Mouse (Mus musculus): Measurements from ENCODE around the gene Pnldc1.
"Not testable (repeated sequence)": the region's sequence is repeated elsewhere in the genome, so short reads cannot be mapped to it uniquely, and the experiment has no call there.

Gene Pnldc1

DNA sequence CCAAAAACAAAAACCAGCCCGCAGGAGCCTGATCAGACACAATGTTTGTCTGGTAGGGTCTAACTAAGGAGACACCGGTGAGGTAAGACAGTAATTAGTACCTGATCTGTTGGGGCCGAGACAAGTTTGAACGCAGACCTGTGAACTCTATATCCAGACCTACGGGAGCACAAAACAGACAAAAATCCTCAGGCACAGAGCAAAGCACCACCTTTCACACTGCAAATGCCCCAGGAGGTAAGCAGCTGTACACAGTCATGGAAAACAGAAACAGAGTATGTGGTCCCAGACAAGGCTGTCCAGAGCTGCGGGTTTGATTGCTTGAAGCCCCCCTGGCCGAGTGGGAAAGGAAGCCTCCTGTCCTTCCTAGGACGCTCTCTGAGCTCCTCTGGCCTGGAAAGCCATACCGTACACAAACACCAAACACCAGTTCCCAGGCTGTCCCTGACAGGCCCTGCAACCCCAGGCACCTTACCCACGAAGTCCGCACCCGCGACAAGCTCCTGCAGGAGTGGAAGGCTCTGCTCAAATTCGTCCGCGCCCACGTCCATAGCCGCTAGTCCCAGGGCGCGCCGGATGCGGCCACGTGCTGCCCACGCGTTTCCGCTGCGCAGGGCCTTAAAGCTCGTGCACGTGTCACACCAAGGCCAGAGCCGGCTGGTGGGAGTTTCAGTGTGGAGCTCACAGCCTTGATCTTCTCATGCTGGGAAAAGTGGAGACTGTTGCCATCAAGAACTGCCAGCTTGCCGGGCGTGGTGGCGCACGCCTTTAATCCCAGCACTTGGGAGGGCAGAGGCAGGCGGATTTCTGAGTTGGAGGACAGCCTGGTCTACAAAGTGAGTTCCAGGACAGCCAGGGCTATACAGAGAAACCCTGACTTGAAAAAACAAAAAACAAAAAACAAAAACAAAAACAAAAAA lies at the start of gene Pnldc1:
Gene Pnldc1, minus strand, starts transcription at position 870 of the 920 bp plus-strand sequence.
- DNase-seq (ENCODE audit: low read depth, low spot score) = no peak

- not testable (repeated sequence) for DNase-seq (ENCODE audit: low read depth, low spot score)
Observed at GRCm38 (mm10) chr17:12959377-12959776, 49.3 kb upstream of the Pnldc1 start.

- DNase-seq (ENCODE audit: low read depth, low spot score) = no peak
Observed at GRCm38 (mm10) chr17:12956664-12957063, 46.6 kb upstream of the Pnldc1 start.

- no peak for DNase-seq (ENCODE audit: low read depth, low spot score)
Observed at GRCm38 (mm10) chr17:12949669-12950068, 39.6 kb upstream of the Pnldc1 start.

GRCm38 (mm10) chr17:12942459-12943162 lies 32.6 kb upstream of the Pnldc1 start:
- no peak for DNase-seq (ENCODE audit: low read depth, low spot score)

GRCm38 (mm10) chr17:12941543-12942260 lies 31.7 kb upstream of the Pnldc1 start:
- no peak for DNase-seq (ENCODE audit: low read depth, low spot score)

DNA sequence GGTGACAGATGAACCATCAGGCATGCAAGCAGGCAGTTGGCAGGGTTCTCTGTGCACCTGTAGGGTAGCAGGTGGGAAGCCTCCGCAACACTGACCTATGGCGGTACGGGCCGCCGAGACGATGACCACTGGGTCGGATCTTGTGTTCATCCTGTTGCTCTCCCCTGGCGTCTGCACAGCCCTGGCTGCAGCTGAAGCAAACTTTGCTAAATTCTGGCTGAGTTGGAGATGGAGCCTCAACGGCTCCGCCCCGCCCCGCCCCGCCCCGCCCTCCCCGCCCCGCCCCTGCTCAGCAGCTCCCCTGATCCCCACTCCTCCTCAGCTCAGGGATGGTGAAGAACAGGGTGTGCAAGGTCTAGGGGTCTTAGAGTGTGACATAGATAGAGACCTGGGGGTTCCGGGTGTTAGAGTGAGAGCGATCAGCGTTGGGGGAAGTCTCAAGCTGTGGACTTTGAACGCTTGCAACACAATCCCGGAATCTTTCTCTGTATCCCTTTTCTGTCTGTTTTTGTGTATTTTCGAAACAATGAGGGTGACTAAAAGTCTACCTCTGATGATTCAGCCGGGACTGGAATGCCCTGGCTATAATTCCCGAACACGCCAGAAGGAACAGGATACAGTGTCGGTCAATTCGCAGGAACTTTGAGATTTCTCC lies 30.2 kb upstream of the Pnldc1 start, which contains the start of gene Acat3:
Gene Acat3, minus strand, starts transcription at position 450 of the 655 bp plus-strand sequence.
- DNase-seq (ENCODE audit: low read depth, low spot score) = no peak

DNA sequence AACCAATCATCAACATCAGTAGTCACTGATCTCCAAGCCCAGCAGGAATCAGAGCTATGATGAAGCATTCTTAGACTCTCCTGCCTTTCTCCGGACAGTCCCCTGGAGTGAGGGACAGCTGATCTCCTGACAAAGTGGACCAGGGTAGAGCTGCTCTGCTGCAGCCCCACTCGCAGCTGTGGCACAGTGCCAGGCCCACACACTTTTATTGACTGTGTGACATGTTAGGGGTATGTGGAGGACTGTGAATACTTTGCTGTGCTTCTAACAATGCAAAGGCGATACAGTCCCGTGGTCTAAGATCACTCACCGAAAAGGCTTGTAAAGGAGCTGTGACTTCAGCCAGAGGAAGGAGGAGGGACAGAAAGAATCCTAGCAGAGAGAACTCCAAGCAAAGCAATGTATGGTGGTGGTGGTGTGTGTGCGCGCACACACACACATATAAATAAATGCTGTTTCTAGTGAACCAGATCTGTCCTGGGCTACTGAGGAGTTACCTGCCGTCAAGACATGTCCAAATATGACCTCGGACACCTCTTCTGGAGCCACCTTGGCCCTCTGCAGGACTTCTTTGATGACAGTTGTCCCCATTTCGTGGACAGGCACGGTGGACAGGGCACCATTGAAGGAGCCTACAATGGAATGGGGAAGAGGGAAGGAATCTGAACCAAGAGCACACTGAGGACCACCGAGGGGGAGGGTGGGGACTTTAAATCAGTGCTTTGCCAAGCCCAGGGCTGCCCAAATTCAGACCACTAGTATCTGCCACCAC lies 29.5 kb upstream of the Pnldc1 start:
- DNase-seq (ENCODE audit: low read depth, low spot score) = not testable (repeated sequence)

DNA sequence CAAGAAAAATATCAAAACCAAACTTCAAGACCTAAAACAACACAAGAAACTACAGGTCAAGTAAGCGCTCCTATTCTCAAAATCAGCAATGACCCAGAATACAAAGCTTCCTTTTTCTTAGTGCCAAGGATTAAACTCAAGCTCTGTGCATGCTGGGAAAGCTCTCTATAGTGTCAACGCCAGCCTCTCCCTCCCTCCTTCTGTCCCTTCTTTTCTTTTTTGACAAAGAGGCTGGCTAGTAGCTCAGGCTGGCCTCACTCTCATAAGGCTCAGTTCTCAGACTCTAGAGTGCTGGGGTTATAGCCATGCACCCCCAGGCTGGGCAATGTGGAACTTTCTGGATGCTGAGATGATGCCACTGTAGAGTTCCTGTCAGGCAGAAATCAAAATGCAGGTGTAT lies 28.0 kb upstream of the Pnldc1 start:
- DNase-seq (ENCODE audit: low read depth, low spot score) = no peak

DNA sequence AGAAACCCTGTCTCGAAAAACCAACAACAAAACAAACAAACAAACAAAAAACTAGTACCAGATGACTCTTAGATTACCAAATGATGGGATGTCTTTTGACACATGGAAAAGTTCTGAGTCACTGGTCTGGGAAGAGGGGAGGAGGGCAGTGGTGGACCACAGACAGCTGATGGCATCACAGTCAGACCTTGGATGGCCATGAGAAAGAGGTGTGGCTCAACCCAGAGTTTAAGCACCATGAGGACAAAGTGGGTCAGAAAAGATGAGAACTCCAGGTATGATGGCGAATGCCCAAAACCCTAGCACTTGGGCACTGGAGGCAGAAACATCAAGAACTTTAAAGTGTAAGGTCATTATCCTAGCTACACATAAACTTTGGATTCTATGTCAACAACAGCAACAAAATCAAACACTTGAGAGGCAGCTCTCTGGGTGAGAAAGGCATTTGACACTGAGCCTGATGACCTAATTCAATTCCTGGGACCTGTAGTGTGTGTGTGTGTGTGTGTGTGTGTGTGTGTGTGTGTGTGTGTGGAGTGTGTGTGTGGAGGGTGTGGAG lies 27.5 kb upstream of the Pnldc1 start:
- no peak for DNase-seq (ENCODE audit: low read depth, low spot score)

DNA sequence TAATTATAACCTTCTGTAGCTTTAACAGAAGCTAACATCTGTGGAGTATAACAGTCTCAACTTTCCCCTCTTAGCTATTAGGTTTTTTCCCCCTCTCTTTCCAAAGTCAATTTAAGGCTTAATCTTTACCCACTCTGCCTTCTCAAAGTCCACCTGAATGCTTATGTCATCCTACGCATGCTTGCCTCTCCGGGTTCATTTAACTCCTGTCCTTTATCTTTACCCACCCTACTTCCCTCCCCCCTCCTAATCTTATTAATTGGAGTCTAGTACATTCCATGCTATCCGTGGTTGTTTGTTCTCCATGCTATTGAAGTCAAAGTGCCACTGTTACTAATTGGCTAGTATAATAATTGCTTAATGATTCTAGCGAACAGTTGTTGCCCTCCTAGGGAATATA lies 25.7 kb upstream of the Pnldc1 start:
- DNase-seq (ENCODE audit: low read depth, low spot score) = no peak

DNA sequence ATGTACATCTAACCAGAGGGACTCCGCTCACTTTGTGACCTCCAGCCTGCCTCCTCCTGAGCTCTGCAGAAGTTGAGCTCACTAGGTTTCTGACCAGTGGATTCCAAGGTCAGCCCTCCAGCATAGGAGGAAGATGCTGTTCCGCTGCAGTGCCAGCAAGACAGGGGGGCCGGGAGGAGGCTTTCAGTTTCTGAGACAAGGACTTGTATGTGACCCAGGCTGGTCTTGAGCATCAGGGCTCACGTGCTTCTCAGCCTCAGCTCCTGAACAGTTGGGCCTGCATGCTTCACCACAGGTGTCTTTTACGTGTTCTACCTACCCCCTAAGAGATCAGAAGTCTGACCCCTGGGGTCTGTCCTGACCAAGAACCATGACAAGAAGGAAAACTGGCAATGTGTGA lies 21.5 kb upstream of the Pnldc1 start:
- DNase-seq (ENCODE audit: low read depth, low spot score) = not testable (repeated sequence)

DNA sequence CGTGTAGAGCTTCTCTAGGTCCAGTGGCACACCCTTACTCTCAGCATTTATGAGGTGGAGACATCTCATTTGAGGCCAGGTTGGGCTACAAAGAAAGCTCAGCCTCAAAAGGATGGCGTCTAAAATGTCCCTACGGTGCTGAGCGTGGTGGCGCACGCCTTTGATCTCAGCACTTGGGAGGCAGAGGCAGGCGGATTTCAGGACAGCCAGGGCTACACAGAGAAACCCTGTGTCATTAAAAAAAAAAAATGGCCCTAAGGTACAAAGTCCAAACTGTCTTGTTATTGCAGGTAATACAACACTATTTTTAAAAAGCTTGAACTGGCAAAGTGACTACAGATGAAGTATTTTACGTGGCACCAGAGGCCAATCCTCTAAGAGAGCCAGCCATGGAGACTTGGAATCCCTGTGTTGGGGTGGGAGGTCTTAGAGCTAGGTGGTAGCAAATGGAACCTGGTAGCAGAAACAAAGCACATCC lies 15.7 kb upstream of the Pnldc1 start:
- no peak for DNase-seq (ENCODE audit: low read depth, low spot score)

- DNase-seq (ENCODE audit: low read depth, low spot score) = no peak
Observed at GRCm38 (mm10) chr17:12925001-12925400, 15.0 kb upstream of the Pnldc1 start.

DNA sequence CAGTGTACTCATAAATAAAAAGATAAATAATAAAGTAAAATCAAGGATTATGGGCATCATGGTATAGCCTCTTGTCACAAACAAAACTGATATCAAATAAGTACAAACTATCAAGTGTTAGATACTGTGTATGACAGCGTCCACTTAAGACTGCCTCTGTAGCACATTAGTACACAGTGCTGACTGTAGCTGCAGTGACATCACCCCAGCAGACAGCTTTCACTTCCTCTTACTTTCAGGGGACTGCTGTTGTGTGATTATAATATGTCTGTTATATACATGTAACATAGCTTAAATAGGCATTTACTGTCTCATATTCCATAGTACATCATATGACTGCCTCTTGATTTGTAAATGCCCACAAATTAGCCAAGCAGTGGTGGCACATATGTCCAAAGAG lies 11.0 kb upstream of the Pnldc1 start:
- no peak for DNase-seq (ENCODE audit: low read depth, low spot score)

DNA sequence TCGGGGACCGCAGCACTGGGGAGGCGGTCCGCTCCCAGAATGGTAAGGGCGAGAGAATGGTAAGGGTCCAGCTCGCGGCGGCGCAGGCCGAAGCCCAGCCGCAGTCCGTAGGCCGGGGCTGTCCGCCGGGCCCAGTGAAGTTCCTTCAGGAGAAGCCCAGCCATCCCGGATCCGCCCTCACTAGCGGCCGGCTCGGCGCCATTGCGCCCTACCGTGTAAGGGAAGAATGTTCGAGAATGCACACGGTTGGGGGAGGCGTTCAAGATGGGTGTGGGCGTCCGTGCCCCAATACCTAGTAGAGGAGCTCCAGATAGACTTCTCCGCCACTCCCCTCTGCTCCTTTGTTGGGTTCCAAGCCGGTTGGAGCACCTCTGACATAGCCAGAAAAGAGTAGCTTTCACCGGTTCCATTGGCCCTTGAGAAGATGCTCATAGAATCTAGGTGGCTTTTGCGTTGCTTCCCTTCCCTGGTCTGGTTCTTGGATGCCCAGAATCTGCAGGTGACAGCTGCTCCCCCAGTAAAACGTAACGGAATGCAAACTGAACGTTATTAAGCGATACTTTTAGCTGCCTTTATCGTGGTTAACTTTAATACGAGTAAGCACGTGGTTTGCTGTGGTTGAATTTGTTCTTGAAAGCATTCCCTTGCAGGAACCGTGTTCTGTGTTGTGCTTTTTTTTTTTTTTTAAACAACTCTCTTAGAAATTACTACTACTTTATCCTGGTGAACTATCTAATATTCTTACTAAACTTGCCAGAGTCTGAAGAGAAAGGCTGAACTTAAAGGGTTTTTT lies 6.8 kb upstream of the Pnldc1 start:
- no peak for DNase-seq (ENCODE audit: low read depth, low spot score)

DNA sequence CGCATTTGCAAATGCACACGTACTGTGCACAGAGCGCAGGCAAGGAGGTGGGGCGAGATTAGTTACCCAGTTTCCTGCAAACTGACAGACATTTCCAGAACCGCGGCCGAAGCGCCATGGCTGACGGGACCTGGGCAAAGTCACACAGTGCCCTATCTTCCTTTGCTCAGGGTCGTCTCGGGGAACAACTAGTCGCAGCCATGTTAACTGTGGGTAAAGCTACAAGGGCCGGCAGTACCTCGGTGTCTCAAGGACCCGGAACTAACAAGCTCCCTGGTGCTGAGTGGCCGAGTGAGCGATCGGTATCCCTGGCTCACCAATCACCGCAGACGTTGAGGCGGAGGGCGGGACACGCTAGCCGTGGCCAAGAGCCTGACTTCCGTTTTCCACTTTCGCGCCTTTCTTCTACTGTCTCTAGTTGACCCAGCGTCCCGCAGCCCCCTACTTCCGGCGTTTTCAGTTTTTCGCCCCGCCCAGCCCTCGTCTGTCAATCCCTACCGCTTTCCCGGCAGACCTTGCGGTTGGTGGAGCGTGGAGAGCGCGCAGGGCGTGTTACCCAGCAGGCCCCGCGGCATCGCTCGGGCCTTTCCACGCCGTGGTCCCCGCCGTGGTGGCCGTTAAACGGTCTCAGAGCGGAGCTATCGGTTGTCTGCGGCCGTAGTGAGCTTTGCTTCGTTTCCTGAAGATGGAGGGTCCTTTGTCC lies 6.0 kb upstream of the Pnldc1 start, which contains the start of gene Mrpl18:
Gene Mrpl18, minus strand, starts transcription at position 465 of the 703 bp plus-strand sequence.
- DNase-seq (ENCODE audit: low read depth, low spot score) = peak; percentile 99

- peak; percentile 6 for DNase-seq (ENCODE audit: low read depth, low spot score)
Observed at GRCm38 (mm10) chr17:12915488-12915880, 5.5 kb upstream of the Pnldc1 start, which contains the start of gene Tcp1. Tcp1 (plus strand) TSS chr17:12915701.

GRCm38 (mm10) chr17:12910391-12910790 lies 361 bp upstream of the Pnldc1 start:
- no peak for DNase-seq (ENCODE audit: low read depth, low spot score)
